Mouse (Mus musculus) neutrophil, adult 59 days (primary cell): Measurements from ENCODE around the gene Cenpo. TPM values are rescaled to one million over a fixed set of nuclear protein-coding genes. Genes with fewer than 3 reads are reported as not detected.

ENCODE experiments used
- total RNA-seq, 2 experiments: library from RNA; stranded (reverse); gene quantifications; 1 replicate in 1 of 2; 2 replicates in 1 of 2; pipeline ENCODE4 v1.2.4; 2023

Gene Cenpo
- total RNA-seq: 10 to 100 TPM; 16.9 to 19.1 TPM

DNA sequence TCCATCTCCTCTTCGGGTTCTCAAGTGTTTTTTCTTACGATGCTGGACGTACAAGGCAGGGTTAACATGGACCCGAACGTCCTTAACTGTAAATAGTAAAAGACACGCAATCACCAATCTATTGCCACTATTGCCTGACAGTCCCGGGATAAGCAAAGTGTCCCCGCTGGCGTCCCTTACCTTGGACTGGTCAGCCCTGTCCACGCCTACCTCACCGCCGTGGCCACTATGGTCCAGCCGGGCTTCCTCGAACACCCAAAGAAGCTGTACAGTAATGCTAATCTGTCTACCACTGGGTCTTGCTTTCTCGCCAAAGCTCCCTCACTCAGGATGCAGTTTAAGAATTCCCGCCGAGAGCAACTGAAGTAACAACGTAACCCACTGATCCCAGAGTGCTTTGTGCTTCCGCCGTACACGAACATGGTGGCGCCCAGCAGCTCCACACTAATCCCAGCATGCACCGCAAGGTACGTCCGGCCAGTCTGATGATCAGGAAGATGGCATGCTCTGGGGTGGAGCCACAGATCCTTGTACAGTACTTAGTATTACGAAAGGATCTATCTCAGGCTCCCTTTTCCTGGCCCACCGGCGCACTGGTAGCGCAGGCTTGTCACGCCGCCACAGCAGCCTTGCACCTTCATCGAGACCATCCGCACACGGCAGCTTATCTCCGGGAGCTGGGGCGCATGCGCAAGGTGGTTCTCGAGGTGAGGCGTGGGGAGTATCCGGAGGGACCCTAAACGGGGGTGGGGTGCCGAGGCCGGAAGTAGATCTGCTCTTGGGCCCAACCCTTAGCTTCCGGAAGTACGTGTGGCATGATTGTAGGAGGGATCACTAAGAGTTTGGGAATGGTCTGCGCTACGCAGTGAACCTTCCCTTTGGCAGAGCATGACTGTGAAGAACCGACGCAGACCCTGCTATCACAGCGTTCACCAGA, at the start of gene Cenpo, which contains the start of gene Ptrhd1:
Gene Cenpo, minus strand, starts transcription at position 723 of the 937 bp plus-strand sequence.
Gene Ptrhd1, plus strand, starts transcription at position 456 of the 937 bp plus-strand sequence.

Other genes starting within 250 kb of the Cenpo start
- under 1 TPM; 0.07 to 0.68 TPM for gene Efr3b, start 195.4 kb downstream of the Cenpo start, total RNA-seq
- 1 to 10 TPM; 2.3 TPM for gene Dnajc27, start 151.7 kb downstream of the Cenpo start, total RNA-seq
- gene Adcy3, start 101.2 kb downstream of the Cenpo start, total RNA-seq: 1 to 10 TPM; 1.4 to 2.4 TPM
- 1 to 10 TPM; 3.6 to 5.3 TPM for gene Ptrhd1, start 267 bp downstream of the Cenpo start, total RNA-seq
- gene Ncoa1, start 242.9 kb upstream of the Cenpo start, total RNA-seq: 10 to 100 TPM; 51.1 to 58.3 TPM